Mouse (Mus musculus) stomach, embryonic 15.5 days (tissue): ENCODE measurements around the gene Asic2. TPM values are rescaled to one million over a fixed set of nuclear protein-coding genes. Genes with fewer than 3 reads are reported as not detected.

ENCODE experiments used
- ATAC-seq: fragments of 200-750 bp; cut with Nextera tagmentation; 2 replicates; pipeline ENCODE4 v1.8.0; 2017; ENCODE audit warnings: low read depth, moderate number of reproducible peaks, moderate TSS enrichment; ENCODE audit not compliant: insufficient read depth, low FRiP score
- H3K27ac ChIP-seq: fragments of 300-500 bp; sonication (generic); 2 replicates; pipeline ENCODE4 v1.5.1; 2015; ENCODE audit warnings: mild to moderate bottlenecking, inconsistent platforms
- H3K27me3 ChIP-seq: fragments of 300-500 bp; sonication (generic); replicated peaks from 2 replicates; pipeline ENCODE4 v1.6.1; 2015; ENCODE audit warnings: inconsistent platforms
- H3K36me3 ChIP-seq: fragments of 300-500 bp; sonication (generic); 2 replicates; pipeline ENCODE4 v1.6.1; 2015; ENCODE audit warnings: inconsistent platforms
- H3K4me1 ChIP-seq: fragments of 300-500 bp; sonication (generic); 2 replicates; pipeline ENCODE4 v1.6.1; 2015; ENCODE audit warnings: inconsistent platforms
- H3K4me2 ChIP-seq: fragments of 300-500 bp; sonication (generic); 2 replicates; pipeline ENCODE4 v1.6.1; 2015; ENCODE audit warnings: mild to moderate bottlenecking, inconsistent platforms
- H3K4me3 ChIP-seq: fragments of 300-500 bp; sonication (generic); replicated peaks from 2 replicates; pipeline ENCODE4 v1.5.1; 2015; ENCODE audit warnings: inconsistent platforms
- H3K9ac ChIP-seq: fragments of 300-500 bp; sonication (generic); 2 replicates; pipeline ENCODE4 v1.6.1; 2015; ENCODE audit warnings: inconsistent platforms
- H3K9me3 ChIP-seq: fragments of 300-500 bp; sonication (generic); 2 replicates; pipeline ENCODE4 v1.6.1; 2016; ENCODE audit warnings: inconsistent platforms
- WGBS: fragments of 180-500 bp; shearing (Covaris S2); methylation state at CpG from one replicate; pipeline ENCODE4 v1.1.7; 2015; 5-methylcytosine and 5-hydroxymethylcytosine counted together
- polyA plus RNA-seq: library from polyadenylated mRNA; unstranded; fragments of >200 nt; fragmentation: Nextera tagmentation; extraction: Ambion mirVana; gene quantifications from 2 replicates; pipeline ENCODE4 v1.2.1, GENCODE M21; 2015

The Asic2 gene
- 0.63 and 0.65 TPM in 2 replicates for polyA plus RNA-seq

DNA sequence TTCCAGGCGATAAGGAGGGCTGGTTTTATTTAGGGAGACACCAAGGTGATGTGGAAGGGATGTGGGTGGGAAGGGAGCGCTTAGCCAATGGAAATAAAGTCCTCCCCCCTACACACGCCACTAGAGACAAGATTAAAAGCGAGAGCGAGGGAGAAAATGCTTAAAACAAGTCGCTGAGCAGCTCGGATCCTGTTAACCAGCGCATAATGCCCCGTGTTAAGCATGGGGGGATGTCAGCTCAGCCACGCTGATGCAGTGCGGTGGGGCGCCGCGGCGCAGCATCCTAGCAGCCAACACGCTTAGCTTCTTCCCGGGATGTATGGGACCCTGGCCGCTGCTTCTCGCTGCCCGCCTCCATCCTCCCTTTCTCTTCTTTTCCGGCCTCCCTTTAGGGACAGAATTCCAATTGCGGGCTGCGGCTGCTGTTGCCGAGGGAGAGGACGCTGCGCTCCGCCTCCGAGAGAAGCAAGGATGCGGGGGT, at the start of gene Asic2:
Asic2 (minus strand) TSS at position 57 of the 481 bp plus-strand sequence.
- ATAC-seq: no peak

DNA sequence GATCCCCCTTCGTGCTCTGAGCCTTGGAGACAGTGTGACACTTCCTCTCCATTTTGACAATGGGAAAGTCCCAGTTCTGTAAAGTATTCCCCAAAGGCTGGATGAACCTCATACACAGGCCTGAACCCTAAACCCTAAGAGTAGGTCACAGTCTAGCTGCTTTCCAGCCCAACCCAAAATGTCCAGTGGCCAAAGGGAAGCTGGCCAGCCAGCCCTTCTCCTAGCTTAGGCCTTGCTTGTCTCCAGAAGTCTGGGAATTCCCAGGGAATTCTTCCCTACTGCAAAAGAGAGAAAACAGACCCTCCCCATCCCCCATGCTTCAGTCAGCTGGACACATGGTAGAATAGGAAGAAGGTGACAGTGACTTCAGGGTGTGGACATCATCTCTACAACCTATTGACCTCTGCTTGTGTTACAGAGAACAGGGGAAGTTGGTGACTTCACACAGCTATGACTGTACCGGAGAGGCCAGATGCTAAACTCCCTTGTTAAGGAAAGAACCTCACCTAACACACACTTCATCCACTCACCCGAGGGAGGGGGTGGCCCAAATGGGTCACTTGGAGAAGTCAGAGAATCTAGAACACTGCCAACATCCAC, 48.0 kb upstream of the Asic2 start:
- 78% methylated on average over 3 of the region's 3 CpGs for WGBS
- no peaks in the 10 kb centered on the region for H3K36me3 ChIP-seq
- no peak overlapping the region for H3K9ac ChIP-seq
- no peak overlapping the region for H3K27ac ChIP-seq
- no peaks in the 10 kb centered on the region for H3K9me3 ChIP-seq
- no peaks in the 10 kb centered on the region for H3K4me1 ChIP-seq
- H3K27me3 ChIP-seq: no peaks in the 10 kb centered on the region
- no peak for ATAC-seq
- no peak overlapping the region for H3K4me2 ChIP-seq
- H3K4me3 ChIP-seq: no peak overlapping the region

More for the DNA sequence above, at the start of gene Asic2:
- Histone ChIP-seq H3K9ac (no peak within 1 kb of the TSS), H3K4me2 (peak within 1 kb of the TSS; percentile 30), H3K4me3 (no peak within 1 kb of the TSS; the same call in 1 of the 2 replicates), H3K4me1 (0 out of 2 replicates have a peak, but pooled peaks cover 3% of the 10 kb centered on the region), H3K9me3 (no peaks in the 10 kb centered on the region), H3K27me3 (peaks cover 36% of the 10 kb centered on the region), H3K27ac (no peak within 1 kb of the TSS), H3K36me3 (no peaks in the 10 kb centered on the region)
- 2% methylated on average over 29 of the region's 29 CpGs for WGBS

DNA sequence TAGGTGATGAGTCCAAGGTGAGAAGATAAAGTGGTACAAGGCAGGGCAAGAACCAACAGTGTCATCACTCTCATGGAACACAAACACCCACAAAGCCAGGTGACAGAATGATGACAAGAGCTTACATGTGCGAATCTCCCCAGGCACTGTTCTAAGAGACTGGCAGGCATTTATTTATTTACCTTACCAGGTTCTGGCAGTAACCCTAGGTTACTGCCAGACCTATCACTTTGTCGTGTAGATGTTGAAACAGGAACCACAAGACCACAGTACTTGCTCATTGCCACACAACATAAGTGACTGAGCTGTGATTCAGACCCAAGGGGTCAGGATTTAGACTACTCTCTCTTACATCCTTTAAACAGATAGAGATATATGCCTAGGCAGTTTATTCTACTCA, 46.8 kb upstream of the Asic2 start:
- no peak for ATAC-seq
- H3K4me1 ChIP-seq: no peaks in the 10 kb centered on the region
- H3K4me2 ChIP-seq: no peak overlapping the region
- no peak overlapping the region for H3K9ac ChIP-seq
- no peak overlapping the region for H3K4me3 ChIP-seq
- no peaks in the 10 kb centered on the region for H3K9me3 ChIP-seq
- H3K27me3 ChIP-seq: no peaks in the 10 kb centered on the region
- no peaks in the 10 kb centered on the region for H3K36me3 ChIP-seq
- 52% methylated on average over 2 of the region's 2 CpGs for WGBS
- no peak overlapping the region for H3K27ac ChIP-seq

DNA sequence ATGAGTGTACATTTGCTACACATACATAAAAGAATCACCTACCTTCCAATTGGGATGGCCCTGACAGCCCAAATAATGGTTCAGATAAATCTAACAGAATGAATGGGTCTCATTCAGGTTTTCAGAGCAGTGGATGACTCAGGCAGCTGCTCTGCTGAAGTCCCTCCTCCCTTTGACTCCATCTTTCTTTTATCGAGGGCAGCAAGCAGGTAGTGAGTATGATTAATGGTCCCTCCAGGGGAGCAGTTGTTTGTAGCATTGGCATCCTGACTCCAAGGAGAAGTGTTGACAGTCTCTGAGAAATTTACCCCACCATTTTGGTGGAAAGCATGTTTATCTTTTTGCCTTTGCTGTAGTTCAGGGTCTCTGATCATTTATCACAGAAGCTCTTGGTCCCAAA, 45.5 kb upstream of the Asic2 start:
- Histone ChIP-seq H3K4me2 (no peak overlapping the region), H3K4me1 (no peaks in the 10 kb centered on the region), H3K9me3 (no peaks in the 10 kb centered on the region), H3K36me3 (no peaks in the 10 kb centered on the region), H3K27ac (no peak overlapping the region), H3K9ac (no peak overlapping the region), H3K27me3 (no peaks in the 10 kb centered on the region), H3K4me3 (no peak overlapping the region)
- ATAC-seq: no peak
- WGBS: 12% methylated on average over 1 of the region's 1 CpGs

DNA sequence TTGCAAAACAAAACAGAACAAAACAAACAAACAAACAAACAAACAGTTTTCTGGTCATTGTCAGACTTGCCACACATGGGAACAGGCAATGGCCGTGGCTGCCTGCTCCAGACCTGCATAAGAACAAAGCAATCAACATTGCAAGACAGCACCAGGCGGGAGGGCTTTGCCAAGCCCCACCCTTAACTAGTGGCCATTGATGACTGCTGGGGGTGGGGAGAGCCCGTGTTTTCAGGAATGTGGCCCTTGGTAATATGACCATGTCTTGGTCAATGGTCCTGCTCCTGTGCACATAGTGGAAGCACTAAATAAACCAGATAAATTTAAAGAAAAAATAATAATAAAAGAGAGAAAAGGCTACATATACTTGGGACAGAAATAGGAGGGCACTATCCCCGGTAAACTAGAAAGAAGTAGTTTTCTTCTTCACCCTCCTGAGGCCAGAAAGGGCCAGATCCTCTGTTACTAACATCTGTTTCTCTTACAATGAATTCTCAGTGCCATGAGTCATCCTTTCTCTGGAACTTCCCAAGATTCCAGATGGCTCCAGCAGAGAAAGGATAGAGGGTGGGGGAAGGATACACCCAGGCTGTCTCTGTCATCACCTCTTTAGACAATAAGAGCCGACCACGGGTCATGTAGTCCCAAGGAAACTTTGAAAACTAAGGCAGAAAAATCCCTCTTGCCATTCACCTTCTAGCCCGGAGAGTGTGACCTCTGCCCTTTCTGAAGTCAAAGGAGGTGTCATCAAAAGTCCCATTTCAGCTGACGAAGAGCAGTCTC, 43.3 kb upstream of the Asic2 start:
- Histone ChIP-seq H3K4me3 (no peak overlapping the region), H3K27ac (no peak overlapping the region), H3K27me3 (no peaks in the 10 kb centered on the region), H3K9me3 (no peaks in the 10 kb centered on the region), H3K4me2 (no peak overlapping the region), H3K4me1 (no peaks in the 10 kb centered on the region), H3K36me3 (no peaks in the 10 kb centered on the region), H3K9ac (no peak overlapping the region)
- no peak for ATAC-seq
- WGBS: 56% methylated on average over 8 of the region's 8 CpGs

DNA sequence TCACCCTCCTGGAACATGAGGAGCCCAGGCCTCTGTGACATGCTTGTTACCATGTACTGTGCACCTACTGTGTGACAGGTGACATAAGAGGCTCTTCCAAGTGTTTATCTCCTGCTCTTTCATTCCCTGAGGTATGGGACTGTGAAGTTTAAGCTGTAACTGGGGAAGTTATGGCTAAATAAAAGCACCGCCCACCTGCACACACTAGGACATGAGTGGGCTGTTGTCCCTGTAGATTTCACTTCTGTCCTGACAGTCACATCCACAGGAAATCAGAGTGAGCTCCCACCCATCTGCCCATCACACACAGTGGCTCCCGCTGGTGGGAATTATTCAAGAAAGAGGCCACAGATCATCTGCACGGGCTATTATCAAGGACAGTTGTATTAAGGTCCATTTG, 41.9 kb upstream of the Asic2 start:
- no peaks in the 10 kb centered on the region for H3K9me3 ChIP-seq
- no peak for ATAC-seq
- H3K4me1 ChIP-seq: no peaks in the 10 kb centered on the region
- H3K4me3 ChIP-seq: no peak overlapping the region
- H3K36me3 ChIP-seq: no peaks in the 10 kb centered on the region
- no peak overlapping the region for H3K4me2 ChIP-seq
- H3K27ac ChIP-seq: no peak overlapping the region
- H3K9ac ChIP-seq: no peak overlapping the region
- WGBS: 90% methylated on average over 3 of the region's 3 CpGs
- H3K27me3 ChIP-seq: no peaks in the 10 kb centered on the region

DNA sequence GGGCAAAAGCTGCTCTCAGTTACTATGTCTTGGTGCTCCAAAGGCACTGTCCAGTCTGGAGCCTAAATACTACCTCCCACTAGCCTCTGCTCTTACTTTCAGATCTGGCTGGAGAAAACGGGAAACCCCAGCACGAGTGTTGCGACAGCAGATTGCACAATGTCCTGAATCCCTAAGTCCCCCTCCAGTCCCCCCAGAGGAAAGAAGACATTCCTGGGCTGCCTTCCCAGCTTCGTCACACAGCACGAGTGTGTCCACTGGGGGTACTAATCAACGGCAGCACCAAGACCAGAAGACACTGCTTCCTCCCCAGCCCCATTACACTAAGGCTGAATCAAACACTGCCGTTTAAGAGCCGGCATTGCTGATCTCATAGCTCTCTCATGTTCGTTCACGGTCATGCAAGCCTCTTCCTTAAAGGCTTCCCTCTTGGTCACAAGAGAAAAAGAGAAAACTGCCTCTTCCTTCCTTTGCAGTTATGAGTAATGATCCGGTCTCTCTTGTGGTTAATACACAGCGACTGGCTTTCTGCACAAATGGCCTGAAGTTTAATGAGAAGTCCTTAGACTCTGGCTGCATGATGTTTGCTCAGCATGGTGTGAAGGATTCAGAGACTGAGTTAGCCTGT, 38.7 kb upstream of the Asic2 start:
- no peak for ATAC-seq

DNA sequence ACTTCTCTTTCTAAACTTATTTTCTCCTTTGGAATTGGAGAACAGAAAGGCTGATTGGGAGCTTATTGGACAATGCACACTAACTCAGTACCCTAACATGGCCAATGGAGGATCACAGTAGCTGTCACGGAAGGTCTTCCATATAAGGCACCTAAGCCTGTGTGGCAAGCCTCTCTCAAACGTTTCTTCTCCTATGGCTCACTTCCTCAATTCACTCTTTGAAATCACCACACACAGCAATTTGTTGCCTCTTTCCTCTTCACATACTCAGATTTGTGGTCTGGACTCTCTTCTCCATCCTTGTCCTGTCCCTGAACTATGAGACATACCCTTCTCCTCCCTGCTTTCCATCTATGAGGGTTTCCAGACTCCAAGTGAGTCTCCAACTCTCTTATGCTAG, 36.6 kb upstream of the Asic2 start:
- Histone ChIP-seq H3K9ac (no peak overlapping the region), H3K4me1 (no peaks in the 10 kb centered on the region), H3K4me3 (no peak overlapping the region), H3K9me3 (no peaks in the 10 kb centered on the region), H3K4me2 (no peak overlapping the region), H3K27ac (no peak overlapping the region), H3K27me3 (no peaks in the 10 kb centered on the region), H3K36me3 (no peaks in the 10 kb centered on the region)
- WGBS: 58% methylated on average over 2 of the region's 2 CpGs
- ATAC-seq: no peak

More for the DNA sequence above, 38.7 kb upstream of the Asic2 start:
- Histone ChIP-seq H3K9me3 (no peaks in the 10 kb centered on the region), H3K4me2 (no peak overlapping the region), H3K4me3 (no peak overlapping the region), H3K4me1 (no peaks in the 10 kb centered on the region), H3K27me3 (no peaks in the 10 kb centered on the region), H3K27ac (peak overlapping the region; percentile 17; the same call in 1 of the 2 replicates), H3K9ac (no peak overlapping the region), H3K36me3 (no peaks in the 10 kb centered on the region)
- 39% methylated on average over 12 of the region's 12 CpGs for WGBS

DNA sequence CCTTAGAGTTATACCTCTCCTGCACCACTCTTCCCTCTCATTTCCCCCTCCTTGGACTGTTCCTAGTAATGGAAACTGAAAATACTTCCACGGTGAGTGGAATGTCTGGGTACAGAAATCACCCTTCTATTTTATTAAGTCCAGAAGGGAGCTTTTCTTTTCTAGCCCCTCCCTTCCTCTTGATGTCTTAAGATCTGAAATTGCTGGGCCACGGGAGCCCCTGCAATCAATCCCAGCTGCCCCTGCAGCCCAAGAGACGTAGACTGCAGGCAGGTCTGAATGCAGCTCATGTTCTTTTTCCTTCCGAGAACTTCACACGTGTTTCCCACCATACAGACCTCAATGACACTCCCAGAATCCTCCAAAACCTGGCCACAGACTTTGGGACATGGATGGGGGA, 32.3 kb upstream of the Asic2 start:
- Histone ChIP-seq H3K9ac (no peak overlapping the region), H3K27ac (no peak overlapping the region), H3K36me3 (no peaks in the 10 kb centered on the region), H3K27me3 (no peaks in the 10 kb centered on the region), H3K4me3 (no peak overlapping the region), H3K4me1 (no peaks in the 10 kb centered on the region), H3K4me2 (no peak overlapping the region), H3K9me3 (no peaks in the 10 kb centered on the region)
- WGBS: 63% methylated on average over 5 of the region's 5 CpGs
- no peak for ATAC-seq

DNA sequence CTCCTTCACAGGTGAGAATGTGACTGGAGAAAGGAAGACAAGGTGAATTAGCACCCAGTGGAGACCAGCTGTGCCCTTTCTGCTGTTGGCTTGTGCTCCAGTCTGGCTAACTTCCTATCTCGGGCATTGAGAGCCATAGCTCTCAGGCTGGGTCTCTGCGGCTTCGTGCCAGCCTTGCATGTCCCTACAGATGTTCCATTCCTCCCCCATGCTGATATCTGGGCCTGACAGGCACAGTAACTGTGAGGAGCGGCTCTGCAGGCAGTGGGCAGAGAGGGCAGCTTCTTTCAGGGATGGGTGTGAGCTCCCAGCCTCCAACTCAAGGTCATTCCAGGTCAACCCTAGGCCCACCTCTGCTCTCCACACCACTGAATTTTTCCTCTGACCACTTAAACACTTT, 31.2 kb upstream of the Asic2 start:
- H3K9me3 ChIP-seq: no peaks in the 10 kb centered on the region
- 76% methylated on average over 4 of the region's 4 CpGs for WGBS

DNA sequence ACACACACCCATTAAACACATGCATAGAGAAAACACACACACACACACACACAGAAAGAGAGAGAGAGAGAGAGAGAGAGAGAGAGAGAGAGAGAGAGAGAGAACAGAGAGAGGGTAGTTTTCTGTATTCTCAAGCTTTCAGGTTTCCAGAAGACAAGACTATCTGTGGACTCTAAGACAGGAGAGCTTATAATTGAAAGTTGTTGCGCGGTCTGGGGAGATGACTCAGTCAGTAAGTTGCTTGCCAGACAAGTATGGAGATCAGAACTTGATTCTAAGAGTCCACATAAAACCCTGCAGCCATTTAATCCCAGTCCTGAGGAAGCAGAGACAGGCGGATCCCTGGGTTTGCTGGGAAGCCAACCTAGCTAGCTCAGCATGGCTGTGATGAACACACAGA, 30.4 kb upstream of the Asic2 start:
- no peaks in the 10 kb centered on the region for H3K27me3 ChIP-seq
- no peaks in the 10 kb centered on the region for H3K4me1 ChIP-seq
- H3K27ac ChIP-seq: no peak overlapping the region
- ATAC-seq: no peak
- no peaks in the 10 kb centered on the region for H3K36me3 ChIP-seq
- WGBS: 88% methylated on average over 3 of the region's 3 CpGs
- H3K4me3 ChIP-seq: no peak overlapping the region
- H3K4me2 ChIP-seq: no peak overlapping the region
- no peaks in the 10 kb centered on the region for H3K9me3 ChIP-seq
- H3K9ac ChIP-seq: no peak overlapping the region

More for the DNA sequence above, 31.2 kb upstream of the Asic2 start:
- no peak overlapping the region for H3K27ac ChIP-seq
- ATAC-seq: no peak
- H3K4me3 ChIP-seq: no peak overlapping the region
- H3K4me1 ChIP-seq: no peaks in the 10 kb centered on the region
- no peaks in the 10 kb centered on the region for H3K27me3 ChIP-seq
- H3K36me3 ChIP-seq: no peaks in the 10 kb centered on the region
- no peak overlapping the region for H3K4me2 ChIP-seq
- H3K9ac ChIP-seq: no peak overlapping the region

DNA sequence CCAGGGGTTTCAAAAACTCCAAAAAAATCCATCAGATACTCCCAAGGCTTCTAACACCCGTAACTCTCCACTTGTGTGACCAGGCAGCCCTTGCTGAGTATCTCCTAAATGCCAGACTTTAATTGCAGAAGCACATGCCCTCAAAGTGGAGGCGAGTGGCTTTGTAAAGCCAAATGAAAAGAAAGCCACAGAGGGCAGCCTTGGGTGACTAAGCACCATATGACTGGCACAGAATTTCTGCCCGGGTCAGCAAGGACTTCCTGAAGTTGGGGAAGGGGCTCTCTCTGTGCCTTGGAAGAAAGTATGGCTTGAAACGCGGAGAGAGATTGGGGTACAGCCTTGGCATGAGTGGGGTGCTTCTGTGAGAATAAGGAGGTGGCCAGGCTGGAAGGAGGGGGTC, 28.8 kb upstream of the Asic2 start:
- Histone ChIP-seq H3K27ac (no peak overlapping the region), H3K27me3 (no peaks in the 10 kb centered on the region), H3K4me1 (no peaks in the 10 kb centered on the region), H3K9ac (no peak overlapping the region), H3K9me3 (no peaks in the 10 kb centered on the region), H3K4me2 (no peak overlapping the region), H3K4me3 (no peak overlapping the region), H3K36me3 (no peaks in the 10 kb centered on the region)
- ATAC-seq: no peak
- 81% methylated on average over 5 of the region's 5 CpGs for WGBS
